Mouse (Mus musculus) megakaryocyte, embryonic 14.5 days (primary cell): ENCODE results near the gene Lrig2.
"Not testable (repeated sequence)": the region's sequence is repeated elsewhere in the genome, so short reads cannot be mapped to it uniquely, and the experiment has no call there.

ENCODE experiments used
- FLI1 ChIP-seq: IDR thresholded peaks from 2 replicates; pipeline ENCODE4 v1.6.1; 2012; ENCODE audit warnings: low read length, inconsistent platforms, mixed read lengths
- GATA1 ChIP-seq: IDR thresholded peaks from 3 replicates; pipeline ENCODE4 v1.6.1; 2012; ENCODE audit warnings: mixed read lengths, low read length, inconsistent platforms, borderline replicate concordance

DNA sequence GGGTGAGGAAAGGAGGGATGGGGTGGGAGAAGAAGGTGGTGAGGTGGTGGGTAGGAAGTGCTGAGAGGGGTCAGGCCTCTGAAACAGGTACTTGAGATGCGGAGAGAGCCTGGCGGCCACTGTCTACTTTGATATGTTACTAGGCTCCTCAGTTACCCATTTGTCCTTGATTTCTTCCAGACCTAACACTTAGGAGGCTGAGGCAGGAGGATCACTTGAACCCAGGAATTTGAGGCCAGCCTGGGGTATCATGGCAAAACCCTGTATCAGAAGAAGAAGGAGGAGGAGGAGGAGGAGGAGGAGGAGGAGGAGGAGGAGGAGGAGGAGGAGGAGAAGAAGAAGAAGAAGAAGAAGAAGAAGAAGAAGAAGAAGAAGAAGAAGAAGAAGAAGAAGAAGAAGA, 84.4 kb downstream of the Lrig2 start:
- not testable (repeated sequence) for TF ChIP-seq GATA1, FLI1
